Mouse (Mus musculus) E14TG2a.4 (cell line): ENCODE measurements around the gene Clpsl2.
A peak's percentile ranks its signal among the peaks of the same experiment; 100 is the strongest.

Source experiments
- H3K27me3 ChIP-seq: 2 replicates; pipeline ENCODE4 v1.6.1; 2014; ENCODE audit warnings: low read length, control low read depth; ENCODE audit not compliant: insufficient read depth
- H3K36me3 ChIP-seq: 2 replicates; pipeline ENCODE4 v1.6.1; 2014; ENCODE audit warnings: low read length, control low read depth; ENCODE audit not compliant: insufficient read depth
- H3K4me1 ChIP-seq: replicated peaks from 2 replicates; pipeline ENCODE4 v1.6.1; 2014; ENCODE audit warnings: low read depth, low read length, control low read depth
- H3K4me3 ChIP-seq: replicated peaks from 2 replicates; pipeline ENCODE4 v1.5.1; 2014; ENCODE audit warnings: mild to moderate bottlenecking, low read length
- H3K9me3 ChIP-seq: 2 replicates; pipeline ENCODE4 v1.6.1; 2014; ENCODE audit warnings: low read length, control low read depth
- CTCF ChIP-seq: conservative IDR thresholded peaks from 2 replicates; pipeline ENCODE4 v1.5.1; 2014; ENCODE audit warnings: low read length
- NANOG ChIP-seq: IDR thresholded peaks from 2 replicates; pipeline ENCODE4 v1.6.1; 2014; ENCODE audit warnings: borderline replicate concordance, low read length, mixed read lengths
- POU5F1 ChIP-seq: IDR thresholded peaks from 2 replicates; pipeline ENCODE4 v1.6.1; 2014; ENCODE audit warnings: low read length, borderline replicate concordance

Gene Clpsl2

GRCm38 (mm10) chr17:28549111-28549510 lies at the start of gene Clpsl2:
Gene Clpsl2 (plus strand): TSS chr17:28549411.
- TF ChIP-seq NANOG (no peak), CTCF (no peak), POU5F1 (no peak)
- Histone ChIP-seq H3K4me1 (peaks cover 59% of the 10 kb centered on the region), H3K4me3 (peak within 1 kb of the TSS; percentile 54), H3K36me3 (no peaks in the 10 kb centered on the region), H3K27me3 (peaks cover 18% of the 10 kb centered on the region), H3K9me3 (no peaks in the 10 kb centered on the region)

- H3K27me3 ChIP-seq = no peaks in the 10 kb centered on the region
- H3K4me3 ChIP-seq = no peak overlapping the region
- TF ChIP-seq CTCF = no peak
- TF ChIP-seq POU5F1 = no peak
Measured at GRCm38 (mm10) chr17:28500465-28500864, 48.7 kb upstream of the Clpsl2 start.

GRCm38 (mm10) chr17:28502196-28502821 lies 46.9 kb upstream of the Clpsl2 start:
- TF ChIP-seq CTCF (no peak), NANOG (no peak), POU5F1 (no peak)
- Histone ChIP-seq H3K9me3 (no peaks in the 10 kb centered on the region), H3K4me1 (peaks cover 81% of the 10 kb centered on the region), H3K27me3 (no peaks in the 10 kb centered on the region), H3K4me3 (no peak overlapping the region), H3K36me3 (no peaks in the 10 kb centered on the region)

More at GRCm38 (mm10) chr17:28500465-28500864, 48.7 kb upstream of the Clpsl2 start:
- Histone ChIP-seq H3K36me3 (no peaks in the 10 kb centered on the region), H3K9me3 (no peaks in the 10 kb centered on the region), H3K4me1 (peaks cover 63% of the 10 kb centered on the region)

- Histone ChIP-seq H3K4me1 (peaks cover 91% of the 10 kb centered on the region), H3K27me3 (no peaks in the 10 kb centered on the region), H3K9me3 (no peaks in the 10 kb centered on the region), H3K4me3 (peak overlapping the region; percentile 17; the same call in 1 of the 2 replicates), H3K36me3 (no peaks in the 10 kb centered on the region)
- TF ChIP-seq CTCF (no peak), POU5F1 (no peak), NANOG (no peak)
Measured at GRCm38 (mm10) chr17:28504182-28504581, 45.0 kb upstream of the Clpsl2 start.

- no peaks in the 10 kb centered on the region for H3K9me3 ChIP-seq
Measured at GRCm38 (mm10) chr17:28505591-28505990, 43.6 kb upstream of the Clpsl2 start.

GRCm38 (mm10) chr17:28506895-28507294 lies 42.3 kb upstream of the Clpsl2 start:
- Histone ChIP-seq H3K9me3 (no peaks in the 10 kb centered on the region), H3K36me3 (no peaks in the 10 kb centered on the region), H3K27me3 (peaks cover 3% of the 10 kb centered on the region; the same call in 1 of the 2 replicates), H3K4me3 (peak overlapping the region; percentile 57), H3K4me1 (peaks cover 84% of the 10 kb centered on the region)
- no peak for TF ChIP-seq NANOG
- no peak for TF ChIP-seq CTCF
- TF ChIP-seq POU5F1 = no peak

More at GRCm38 (mm10) chr17:28505591-28505990, 43.6 kb upstream of the Clpsl2 start:
- H3K4me1 ChIP-seq = peaks cover 84% of the 10 kb centered on the region
- no peaks in the 10 kb centered on the region for H3K36me3 ChIP-seq
- TF ChIP-seq NANOG = no peak
- TF ChIP-seq CTCF = no peak
- TF ChIP-seq POU5F1 = no peak
- H3K4me3 ChIP-seq = no peak overlapping the region
- H3K27me3 ChIP-seq = peaks cover 3% of the 10 kb centered on the region; the same call in 1 of the 2 replicates

- Histone ChIP-seq H3K4me1 (peaks cover 84% of the 10 kb centered on the region), H3K36me3 (no peaks in the 10 kb centered on the region), H3K27me3 (peaks cover 3% of the 10 kb centered on the region; the same call in 1 of the 2 replicates), H3K4me3 (peak overlapping the region; percentile 57), H3K9me3 (no peaks in the 10 kb centered on the region)
- TF ChIP-seq CTCF (no peak), NANOG (no peak), POU5F1 (no peak)
Measured at GRCm38 (mm10) chr17:28507496-28507895, 41.7 kb upstream of the Clpsl2 start.

GRCm38 (mm10) chr17:28510445-28511342 lies 38.5 kb upstream of the Clpsl2 start:
- TF ChIP-seq NANOG (no peak), CTCF (no peak), POU5F1 (no peak)
- Histone ChIP-seq H3K4me1 (peaks cover 84% of the 10 kb centered on the region), H3K36me3 (0 out of 2 replicates have a peak, but pooled peaks cover 3% of the 10 kb centered on the region), H3K27me3 (peaks cover 17% of the 10 kb centered on the region; the same call in 1 of the 2 replicates), H3K4me3 (peak overlapping the region; percentile 69), H3K9me3 (no peaks in the 10 kb centered on the region)
